ENCODE assay signal across 11 mouse cellular contexts in genomic region chr14:93713250-93713935, GRCm38 (mm10).
DNase-seq lines count a peak whose midpoint lies in the region; ATAC-seq and TF ChIP-seq lines count a peak whose summit lies in the region.
"Had no signal": no experiment of that assay in that cellular context is flagged by ENCODE, and none has a peak within 500 bp of the region (broad histone marks: within the 10 kb centered on the region; RNA-seq: fewer than 3 reads in every experiment).

No protein-coding gene starts in this region.

- WGBS in forebrain, embryonic 14.5 days: 72% methylated on average over 12 of the region's 12 CpGs
- WGBS in forebrain, embryonic 11.5 days: 76% methylated on average over 12 of the region's 12 CpGs
- 59% methylated on average over 12 of the region's 12 CpGs for WGBS in midbrain, embryonic 13.5 days

- DNase-seq in forebrain, embryonic 14.5 days (ENCODE audit: low spot score): peak; percentile 41
- DNase-seq in forebrain, embryonic 11.5 days (ENCODE audit: low spot score): no peak
- peak; percentile 68 for DNase-seq in brain, embryonic 14.5 days (ENCODE audit: low read depth)
- DNase-seq in frontal cortex, postnatal 36 days (ENCODE audit: low spot score in 2 of 2): peak; percentile 61 to 77
- no peak for DNase-seq in lung, postnatal 25 days (ENCODE audit: low spot score)
- no peak for DNase-seq in c-Kit-positive CD71-positive TER-119-positive erythroid progenitor cells, embryonic 14.5 days (ENCODE audit: low spot score)
- no peak for DNase-seq in urinary bladder, postnatal 36 days (ENCODE audit: low spot score in 2 of 2)
- DNase-seq: thymus, postnatal 25 days had no signal

- no peaks in the 10 kb centered on the region for H3K36me3 ChIP-seq in forebrain, embryonic 14.5 days (ENCODE audit: control insufficient read depth, insufficient read depth, low read length)
- no peaks in the 10 kb centered on the region for H3K36me3 ChIP-seq in forebrain, embryonic 11.5 days (ENCODE audit: control insufficient read depth, insufficient read depth, low read length)
- no peaks in the 10 kb centered on the region for H3K36me3 ChIP-seq in midbrain, embryonic 13.5 days
- H3K36me3 ChIP-seq: liver, embryonic 15.5 days had no signal

- no peak overlapping the region for H3K4me2 ChIP-seq in forebrain, embryonic 14.5 days (ENCODE audit: low read length)
- no peak overlapping the region for H3K4me2 ChIP-seq in forebrain, embryonic 11.5 days (ENCODE audit: low read depth, low read length, severe bottlenecking)
- H3K4me2 ChIP-seq in midbrain, embryonic 13.5 days (replicated peaks): no peak overlapping the region
- H3K4me2 ChIP-seq: liver, embryonic 15.5 days had no signal

- no peaks in the 10 kb centered on the region for H3K9me3 ChIP-seq in forebrain, embryonic 14.5 days (replicated peaks; ENCODE audit: control insufficient read depth, low read length)
- no peaks in the 10 kb centered on the region for H3K9me3 ChIP-seq in forebrain, embryonic 11.5 days (ENCODE audit: control insufficient read depth, low read length)
- H3K9me3 ChIP-seq in midbrain, embryonic 13.5 days: no peaks in the 10 kb centered on the region
- H3K9me3 ChIP-seq: liver, embryonic 15.5 days had no signal

- no peaks in the 10 kb centered on the region for H3K27me3 ChIP-seq in forebrain, embryonic 14.5 days (replicated peaks; ENCODE audit: control insufficient read depth, insufficient read depth, low read length)
- H3K27me3 ChIP-seq in forebrain, embryonic 11.5 days (ENCODE audit: control insufficient read depth, insufficient read depth, low read length): no peaks in the 10 kb centered on the region
- H3K27me3 ChIP-seq in midbrain, embryonic 13.5 days: no peaks in the 10 kb centered on the region
- H3K27me3 ChIP-seq: liver, embryonic 15.5 days had no signal

- H3K9ac ChIP-seq in forebrain, embryonic 14.5 days (ENCODE audit: low read length): no peak overlapping the region
- H3K9ac ChIP-seq in forebrain, embryonic 11.5 days (ENCODE audit: low read length): no peak overlapping the region
- H3K9ac ChIP-seq in midbrain, embryonic 13.5 days (replicated peaks): no peak overlapping the region
- H3K9ac ChIP-seq: liver, embryonic 15.5 days had no signal

- H3K4me1 ChIP-seq in forebrain, embryonic 14.5 days (ENCODE audit: control insufficient read depth, insufficient read depth, low read length): 0 out of 2 replicates have a peak, but pooled peaks cover 2% of the 10 kb centered on the region
- H3K4me1 ChIP-seq in forebrain, embryonic 11.5 days (replicated peaks; ENCODE audit: control insufficient read depth, insufficient read depth, low read length): no peaks in the 10 kb centered on the region
- H3K4me1 ChIP-seq in midbrain, embryonic 13.5 days (replicated peaks): peaks cover 6% of the 10 kb centered on the region; the same call in 1 of the 2 replicates
- H3K4me1 ChIP-seq: liver, embryonic 15.5 days had no signal

- TF ChIP-seq CTCF in brain, embryonic 14.5 days (IDR thresholded peaks at IDR 0.05; ENCODE audit: borderline replicate concordance, extremely low read depth, insufficient read depth, insufficient read length): no peak

- peak; percentile 60; the same call in 1 of the 2 replicates for ATAC-seq in forebrain, embryonic 14.5 days
- no peak for ATAC-seq in forebrain, embryonic 11.5 days (replicated peaks; ENCODE audit: low FRiP score)
- no peak for ATAC-seq in midbrain, embryonic 13.5 days
- ATAC-seq: activated CD4-positive, CD25-positive, alpha-beta regulatory T cell, adult 4 months had no signal

- H3K27ac ChIP-seq in forebrain, embryonic 14.5 days (ENCODE audit: low read depth, low read length): peak overlapping the region; percentile 58; the same call in 1 of the 2 replicates
- no peak overlapping the region for H3K27ac ChIP-seq in forebrain, embryonic 11.5 days (ENCODE audit: low read depth, low read length)
- peak overlapping the region; percentile 46 for H3K27ac ChIP-seq in midbrain, embryonic 13.5 days
- H3K27ac ChIP-seq: liver, embryonic 15.5 days had no signal

- TF ChIP-seq POLR2A in brain, embryonic 14.5 days (IDR thresholded peaks at IDR 0.05; ENCODE audit: borderline replicate concordance, extremely low read depth, insufficient read depth, insufficient read length, poor library complexity, severe bottlenecking): no peak

- no peak overlapping the region for H3K4me3 ChIP-seq in forebrain, embryonic 14.5 days (ENCODE audit: low read depth, low read length)
- H3K4me3 ChIP-seq in forebrain, embryonic 11.5 days (ENCODE audit: low read depth, low read length): no peak overlapping the region
- H3K4me3 ChIP-seq in midbrain, embryonic 13.5 days (replicated peaks): no peak overlapping the region
- H3K4me3 ChIP-seq: liver, embryonic 15.5 days had no signal

Comparison
In these comparisons a context has a peak if more than half of its experiments do, and no peak if none do; other contexts are left out.
1. DNase-seq: peak in forebrain, embryonic 14.5 days (single experiment), brain, embryonic 14.5 days (single experiment) and frontal cortex, postnatal 36 days (2 of 2); none in forebrain, embryonic 11.5 days (single experiment), lung, postnatal 25 days (single experiment), c-Kit-positive CD71-positive TER-119-positive erythroid progenitor cells, embryonic 14.5 days (single experiment) and urinary bladder, postnatal 36 days (0 of 2).